Mouse (Mus musculus) 3134 (cell line): ENCODE results near the gene Ovca2.
A peak's percentile ranks its signal among the peaks of the same experiment; 100 is the strongest.

Experiments
- DNase-seq: peaks from one replicate; pipeline ENCODE4 v3.0.0-alpha.2; 2011; ENCODE audit warnings: low spot score; ENCODE audit not compliant: insufficient read length; ENCODE audit errors: extremely low read depth

The Ovca2 gene

DNA sequence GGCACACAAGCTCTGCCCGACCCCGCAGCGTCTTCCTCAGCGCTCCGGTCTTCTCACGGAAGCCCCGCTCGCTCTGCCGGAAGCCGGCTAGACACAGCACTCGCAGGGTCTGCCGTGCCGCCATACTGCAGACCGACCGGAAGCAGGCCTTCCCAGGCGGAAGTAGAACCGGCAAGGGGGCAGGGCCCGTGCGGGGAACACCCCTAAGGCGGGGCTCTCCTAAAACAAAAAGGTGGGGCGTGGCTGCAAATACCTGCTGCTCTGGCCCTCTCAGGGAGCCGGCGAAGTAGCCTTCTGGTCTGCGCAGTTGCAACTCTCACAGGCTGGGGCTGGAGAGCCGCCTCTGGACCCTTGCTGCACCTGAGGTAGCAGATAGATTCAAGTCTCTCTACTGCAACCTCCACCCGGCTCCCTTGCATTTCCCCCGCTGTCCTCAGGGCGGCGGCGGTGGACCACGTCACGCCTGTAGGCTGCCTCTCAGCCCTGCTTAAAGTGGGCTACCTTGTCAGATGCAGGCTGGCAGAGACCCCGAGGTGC lies at the start of gene Ovca2:
TSS of gene Ovca2 (minus strand) at position 164 of the 537 bp plus-strand sequence.
- DNase-seq = peak; percentile 93

DNA sequence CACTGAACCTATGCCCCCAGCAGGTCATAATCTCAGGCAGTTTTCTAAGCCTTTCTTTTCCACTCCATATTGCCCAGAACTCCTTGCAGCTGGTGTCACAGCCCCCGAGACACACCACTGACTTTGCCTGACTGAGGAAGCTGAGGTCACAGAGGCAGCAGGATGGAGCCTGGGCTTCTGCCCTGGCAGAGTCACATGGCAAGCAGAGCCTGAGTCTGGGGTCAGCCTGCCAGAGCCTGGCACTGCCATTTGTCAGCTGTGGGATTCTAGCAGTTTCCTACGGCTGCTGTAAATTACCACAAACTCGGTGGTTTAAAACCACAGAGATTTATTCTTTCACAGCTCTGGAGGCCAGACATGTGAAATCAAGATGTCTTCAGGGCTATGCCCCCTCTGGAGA lies 49.0 kb upstream of the Ovca2 start:
- DNase-seq = no peak

DNA sequence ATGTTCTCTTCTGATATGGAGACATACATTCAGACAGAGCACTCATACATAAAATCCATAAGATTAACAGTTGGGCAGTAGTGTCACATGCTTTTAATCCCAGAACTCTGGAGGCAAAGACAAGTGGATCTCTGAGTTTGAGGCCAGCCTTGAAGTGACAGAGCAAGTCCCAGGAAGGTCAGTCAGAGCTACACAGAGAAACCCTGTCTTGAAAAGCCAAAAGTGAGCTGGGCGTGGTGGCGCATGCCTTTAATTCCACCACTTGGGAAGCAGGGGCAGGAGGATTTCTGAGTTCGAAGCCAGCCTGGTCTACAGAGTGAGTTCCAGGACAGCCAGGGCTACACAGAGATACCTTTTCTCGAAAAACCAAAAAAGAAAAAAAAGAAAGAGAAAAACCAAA lies 46.2 kb upstream of the Ovca2 start:
- no peak for DNase-seq

DNA sequence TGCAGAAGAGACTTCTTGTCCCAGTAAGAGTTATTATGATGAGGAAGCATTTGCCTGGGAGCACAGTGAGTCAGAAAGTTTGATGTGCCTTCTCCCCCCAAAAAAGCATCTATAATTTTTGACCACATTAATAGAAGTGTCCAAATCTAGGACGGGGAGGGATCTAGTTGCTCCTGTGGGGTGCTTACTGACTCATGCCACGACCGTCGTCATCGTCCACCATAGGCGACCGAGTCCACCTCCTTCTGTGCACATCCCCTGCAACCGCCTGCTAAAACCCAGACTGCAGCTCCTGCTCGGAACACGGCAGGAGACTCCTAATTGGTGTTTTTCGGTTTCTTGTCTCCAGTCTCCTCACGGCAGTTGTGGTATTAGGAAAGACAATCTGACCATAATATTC lies 45.4 kb upstream of the Ovca2 start:
- DNase-seq = no peak

DNA sequence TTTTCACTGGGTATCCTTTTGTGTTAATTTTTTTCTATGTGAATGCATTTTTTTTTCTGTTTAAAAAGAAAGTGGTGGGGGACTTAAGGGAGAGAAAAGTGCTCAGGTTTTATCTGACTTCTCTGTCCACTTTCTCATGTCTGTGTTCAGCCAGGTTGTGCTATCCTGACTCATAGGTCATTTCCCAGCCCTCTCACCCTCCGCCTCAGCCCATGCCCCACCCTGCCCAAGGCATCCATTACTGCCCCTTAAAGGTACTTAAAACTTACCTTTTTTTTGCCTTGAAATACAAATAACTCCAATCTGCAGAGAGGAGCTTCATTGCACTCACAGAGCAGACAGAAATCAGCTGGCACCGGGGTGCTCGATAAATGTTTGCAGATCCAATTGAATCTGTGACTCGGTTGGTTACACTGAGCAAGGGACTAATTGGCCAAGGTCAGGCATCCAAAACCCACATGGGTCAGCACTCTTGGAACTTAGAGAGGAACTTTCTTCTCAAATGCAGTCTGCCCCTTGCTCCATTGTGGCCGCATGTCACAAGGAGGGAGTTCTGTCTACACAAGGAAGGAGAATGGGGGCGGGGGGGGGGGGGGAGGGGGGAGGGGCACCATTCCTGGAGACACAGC lies 42.0 kb upstream of the Ovca2 start:
- no peak for DNase-seq

DNA sequence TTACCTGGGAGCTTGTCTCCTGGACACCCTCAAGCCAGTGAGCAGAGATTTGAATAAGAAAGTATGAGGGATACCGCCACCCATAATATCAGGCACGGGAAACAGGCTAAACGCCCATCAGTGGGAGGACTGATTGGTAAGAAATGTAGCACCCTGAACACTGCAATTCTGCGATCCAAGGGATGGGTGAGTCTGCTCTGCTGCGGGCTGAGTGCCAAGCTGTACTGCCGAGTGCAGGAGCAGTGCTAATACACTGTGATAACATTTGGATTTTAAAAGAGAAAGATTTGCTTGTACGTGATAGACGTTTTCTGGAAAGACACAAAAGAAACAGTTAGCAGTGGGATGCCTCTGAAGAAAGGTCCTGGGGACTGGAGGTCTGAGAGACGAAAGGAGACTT lies 41.5 kb upstream of the Ovca2 start:
- no peak for DNase-seq

DNA sequence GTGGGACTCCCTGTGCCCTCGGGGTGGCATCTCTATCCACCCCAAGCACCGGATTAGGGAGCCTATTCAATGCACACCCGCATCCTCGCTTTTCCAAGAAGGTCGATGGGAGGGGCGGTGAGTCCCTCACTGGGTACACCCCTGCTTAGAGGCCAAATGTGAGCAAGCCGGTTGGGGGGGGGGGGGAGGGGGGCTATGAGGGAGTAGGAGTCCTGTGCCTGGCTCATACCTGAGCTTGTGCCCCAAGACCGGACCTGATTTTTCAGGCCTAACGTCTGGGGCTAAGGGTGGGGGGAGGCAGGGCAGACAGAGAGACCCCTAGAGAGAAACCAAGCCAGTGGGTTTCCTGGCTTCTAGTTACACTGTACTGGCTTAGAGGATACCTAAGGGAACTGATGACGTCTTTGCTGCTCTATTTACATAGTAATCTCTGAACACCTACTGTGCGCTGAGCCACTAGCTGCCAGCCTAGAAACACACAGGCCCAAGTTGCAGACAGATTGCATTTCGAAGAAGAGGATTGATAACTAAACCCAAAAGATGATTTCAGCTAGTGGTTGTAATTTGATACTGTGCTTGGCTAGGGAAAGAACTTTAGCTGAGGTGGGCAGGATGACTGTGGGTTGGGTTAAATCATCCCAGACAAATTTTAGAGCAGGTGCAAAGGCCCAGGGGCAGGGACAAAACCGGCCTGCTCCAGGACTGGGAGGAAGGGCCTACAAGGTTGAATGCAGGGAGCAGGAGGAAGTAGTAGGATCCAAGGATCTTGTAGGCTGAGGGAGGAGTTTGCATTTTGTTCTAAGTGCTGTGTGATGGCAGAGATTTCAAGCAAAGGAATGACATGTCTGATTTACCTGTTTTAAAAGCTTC lies 35.7 kb upstream of the Ovca2 start:
- DNase-seq = no peak

DNA sequence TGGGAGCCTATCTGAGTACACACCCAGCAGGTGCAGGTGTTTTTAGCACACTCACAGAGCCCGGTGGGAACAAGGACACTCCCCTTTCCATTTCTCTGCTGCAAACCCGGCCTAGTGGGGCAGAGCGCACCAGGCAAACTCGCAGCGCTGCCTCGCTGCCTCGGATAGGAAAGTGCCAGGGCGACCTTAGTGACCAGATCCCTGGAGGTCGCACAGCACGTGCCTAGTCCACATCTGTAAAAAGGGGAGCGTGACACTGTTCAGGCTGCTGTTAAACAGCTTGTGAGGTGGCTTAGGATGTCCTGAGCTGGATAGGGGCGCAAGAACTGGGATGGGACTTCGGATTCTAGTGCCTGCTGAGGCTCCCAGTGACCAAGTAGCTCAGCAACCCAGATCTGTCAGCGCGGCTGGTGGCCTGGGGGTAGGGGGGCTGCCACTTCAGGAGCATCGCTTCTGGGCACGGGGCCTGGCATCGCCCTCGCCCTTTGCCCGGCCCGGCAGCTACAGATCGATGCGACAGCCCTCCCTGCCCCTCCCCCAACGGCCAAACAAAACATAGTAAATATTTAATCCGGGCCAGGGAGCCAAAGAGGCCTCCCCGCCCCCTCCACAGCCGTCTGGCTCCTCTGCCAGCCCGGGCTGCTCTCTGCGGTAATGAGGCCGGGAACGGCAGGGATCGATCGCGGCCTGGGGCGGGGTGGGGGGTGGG lies 34.9 kb upstream of the Ovca2 start:
- no peak for DNase-seq

DNA sequence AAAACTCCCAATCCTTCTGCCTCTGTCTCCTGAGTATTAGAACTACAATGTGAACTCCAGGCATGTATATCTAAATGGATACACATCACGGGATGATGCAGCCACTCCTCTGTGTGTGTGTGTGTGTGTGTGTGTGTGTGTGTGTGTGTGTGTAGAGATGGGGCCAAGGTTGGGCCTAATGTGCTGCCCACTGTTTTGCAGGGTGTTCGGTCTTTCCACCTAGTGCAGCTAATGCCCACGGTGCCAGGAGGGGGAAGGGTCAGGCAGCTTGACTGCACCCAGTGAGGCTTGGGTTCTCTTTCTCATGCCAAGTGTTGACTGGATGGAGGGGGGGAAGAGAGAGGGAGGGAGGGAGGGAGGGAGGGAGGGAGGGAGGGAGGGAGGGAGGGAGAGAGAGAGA lies 34.2 kb upstream of the Ovca2 start:
- DNase-seq = no peak

DNA sequence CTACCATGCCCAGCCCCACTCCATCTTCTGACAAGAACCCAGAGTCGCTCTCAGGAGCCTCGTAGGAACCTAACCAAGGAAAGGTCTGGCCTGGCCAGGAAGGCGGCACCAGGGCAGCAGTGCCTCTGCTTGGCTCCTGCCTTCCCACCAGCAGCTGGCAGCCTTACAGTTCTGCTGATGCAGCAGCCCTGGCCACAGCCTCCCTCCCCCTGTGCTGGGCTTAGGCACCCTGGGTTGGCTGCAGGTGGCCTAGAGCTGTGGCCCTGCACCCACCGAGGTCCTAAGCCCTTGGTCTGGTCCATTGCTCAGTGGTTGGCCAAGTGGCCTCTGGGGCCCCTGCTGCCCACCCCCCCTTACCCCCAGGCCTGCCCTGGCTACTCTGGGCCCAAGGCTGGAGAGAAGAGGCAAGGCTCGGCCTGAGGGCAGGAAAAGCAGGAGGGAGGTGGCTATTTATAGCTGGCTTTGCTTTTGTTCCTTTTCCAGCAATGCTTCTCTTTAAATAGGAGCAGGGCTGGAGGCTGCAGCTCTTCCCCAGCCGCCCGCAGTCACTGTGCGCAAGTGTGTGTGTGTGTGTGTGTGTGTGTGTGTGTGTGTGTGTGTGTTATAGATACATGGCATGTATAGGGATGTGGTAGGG lies 33.5 kb upstream of the Ovca2 start:
- peak; percentile 37 for DNase-seq

DNA sequence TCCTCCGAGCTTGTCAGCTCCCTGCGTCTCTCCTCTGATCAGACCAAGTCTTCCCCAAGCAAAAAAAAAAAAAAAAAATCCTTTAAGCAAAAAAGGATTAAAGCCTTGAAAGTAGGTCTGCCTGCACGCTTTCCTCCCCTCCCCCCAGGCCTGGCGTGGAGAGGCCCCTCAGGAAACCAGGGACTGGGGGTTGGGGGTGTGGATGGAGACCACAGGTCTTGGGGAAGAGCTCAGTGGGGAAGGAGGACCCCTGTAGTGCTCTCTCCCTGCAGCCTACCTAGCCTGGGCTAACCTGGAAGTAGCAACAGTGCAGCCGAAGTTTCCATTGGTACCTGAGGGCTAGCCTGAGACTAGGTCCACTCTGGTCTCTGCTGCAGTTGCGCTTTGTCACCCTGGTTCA lies 32.1 kb upstream of the Ovca2 start:
- DNase-seq = no peak

DNA sequence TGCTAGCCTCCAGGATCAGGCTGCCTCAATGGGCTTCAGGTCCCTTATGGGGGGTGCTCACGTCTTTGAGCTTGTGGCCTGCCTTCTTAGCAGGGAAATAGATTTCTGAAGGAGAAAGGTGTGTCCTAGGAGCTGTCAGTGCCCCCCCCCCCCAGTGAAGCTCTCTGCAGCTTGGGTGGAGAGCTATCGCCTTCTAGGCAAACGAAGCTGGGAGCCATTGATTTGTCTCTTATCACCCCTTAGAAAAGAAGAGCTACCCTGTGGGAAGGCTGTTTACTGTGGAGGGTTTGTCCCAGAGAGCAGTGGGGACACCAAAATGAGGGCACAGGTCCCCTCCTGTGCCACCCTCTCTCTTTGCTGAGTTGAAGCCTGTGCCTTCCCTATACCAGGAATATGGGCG lies 31.5 kb upstream of the Ovca2 start:
- no peak for DNase-seq

DNA sequence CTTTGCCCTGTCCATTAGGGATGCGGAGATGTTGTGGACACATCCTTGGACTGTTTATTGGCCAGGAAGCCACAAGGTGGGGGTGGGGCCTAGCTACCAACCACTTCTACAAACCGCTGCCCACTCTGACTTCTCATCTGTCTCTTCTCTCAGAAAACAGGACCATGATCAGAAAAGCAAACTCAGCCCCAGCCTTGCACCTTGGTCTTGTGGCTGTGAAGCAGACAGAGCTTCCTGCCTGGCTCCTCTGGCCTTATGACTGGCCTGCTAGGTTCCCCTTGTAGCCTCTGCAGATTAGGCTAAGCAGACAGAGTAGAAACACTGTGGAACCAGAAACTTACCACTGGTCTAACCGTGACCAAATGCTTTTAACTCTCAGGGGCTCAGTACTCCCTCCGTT lies 30.7 kb upstream of the Ovca2 start:
- no peak for DNase-seq

DNA sequence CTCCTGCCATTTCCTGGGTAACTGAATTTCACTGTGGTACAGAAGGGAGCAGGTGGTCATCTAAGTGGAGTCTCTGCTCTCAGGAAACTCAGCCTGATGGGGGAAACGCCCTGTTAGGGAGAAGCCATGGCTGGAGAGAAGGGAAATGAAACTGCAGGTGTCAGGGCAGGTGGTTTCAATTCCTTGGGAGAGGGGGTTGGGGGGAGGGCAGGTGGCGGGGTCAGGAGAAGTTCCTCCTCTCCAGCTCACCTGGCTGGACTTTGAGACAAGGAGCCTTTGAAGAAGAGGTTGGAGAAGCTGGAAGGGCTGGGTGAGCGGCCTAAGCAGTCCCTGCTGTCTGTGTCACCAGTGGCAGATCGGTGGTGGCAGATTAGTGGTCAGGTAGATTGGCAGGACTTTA lies 27.7 kb upstream of the Ovca2 start:
- DNase-seq = no peak

DNA sequence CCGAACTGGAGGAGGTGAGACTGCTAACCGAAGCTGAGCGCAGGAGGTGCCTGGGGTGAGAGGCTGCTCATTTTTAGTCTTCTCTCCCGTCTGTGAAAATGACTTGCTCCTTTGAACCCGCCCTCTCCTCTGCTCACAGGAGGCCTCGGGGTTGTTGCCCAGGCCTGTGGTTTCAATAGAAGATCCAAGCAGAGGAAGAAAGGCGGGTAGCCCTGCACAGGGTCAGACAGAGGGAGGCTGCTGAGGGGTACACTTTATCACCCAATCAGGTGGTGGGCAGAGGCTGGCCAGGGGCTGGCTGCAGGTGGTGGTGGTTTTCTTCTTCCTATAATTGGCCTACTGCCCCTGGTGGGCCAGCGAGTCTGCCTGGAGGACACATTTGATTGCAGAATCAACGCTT lies 25.8 kb upstream of the Ovca2 start:
- no peak for DNase-seq

DNA sequence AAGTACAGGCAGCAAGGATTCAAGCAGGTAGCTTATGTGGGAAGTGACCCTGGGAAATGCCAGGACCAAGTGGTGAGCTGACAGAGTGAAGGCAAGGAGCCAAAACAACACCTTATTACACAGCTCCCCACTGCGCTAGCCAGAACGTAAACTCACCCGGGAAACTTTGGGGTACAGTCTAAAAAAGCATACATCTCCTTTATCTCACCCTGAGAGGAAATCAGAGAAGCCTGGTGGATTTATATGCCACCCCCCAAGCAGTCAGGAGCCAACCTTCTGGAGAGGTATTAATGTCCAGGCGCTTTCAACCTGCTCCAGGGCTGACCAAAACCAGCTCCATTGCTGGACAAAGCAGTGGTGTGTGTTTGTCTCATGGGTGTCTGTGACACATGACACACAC lies 25.3 kb upstream of the Ovca2 start:
- DNase-seq = no peak

DNA sequence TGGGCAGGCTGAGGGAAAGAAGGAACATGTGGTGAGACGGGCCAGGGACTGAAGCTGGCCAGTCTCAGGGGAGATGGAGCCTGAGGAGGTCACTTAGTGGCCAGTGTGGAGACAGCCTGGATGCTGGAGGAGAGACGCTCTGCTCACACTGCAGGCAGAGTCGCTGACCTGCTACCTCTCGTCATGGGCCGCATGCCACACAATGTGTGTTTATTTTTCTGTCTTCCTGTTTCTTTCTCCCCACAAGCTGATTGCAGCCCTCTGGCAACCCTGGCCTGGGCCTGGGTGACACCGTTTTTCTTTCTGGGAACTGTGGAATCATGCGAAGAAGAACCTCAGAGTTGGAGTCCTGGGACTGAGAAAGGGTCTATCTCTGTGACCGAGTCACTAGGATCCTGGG lies 23.1 kb upstream of the Ovca2 start:
- DNase-seq = no peak

DNA sequence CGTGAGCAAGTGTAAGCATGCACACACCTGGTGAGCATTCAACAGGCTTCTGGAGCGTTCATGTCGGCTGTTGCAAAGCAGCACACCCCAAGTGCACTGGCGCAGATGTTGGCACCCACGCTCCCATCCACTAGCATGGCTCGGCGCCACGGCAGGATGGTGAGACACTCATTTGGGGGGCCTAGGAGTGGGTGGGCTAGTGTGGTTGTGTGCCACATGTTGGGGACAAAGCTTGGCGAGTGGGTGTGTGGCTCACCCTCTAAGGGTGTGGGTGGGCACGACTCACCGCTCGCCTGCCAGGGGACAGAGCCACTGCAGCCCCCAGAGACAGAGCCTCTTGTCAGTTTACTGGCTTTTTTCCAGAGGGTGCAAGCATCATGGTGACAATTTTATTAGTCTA lies 22.3 kb upstream of the Ovca2 start:
- DNase-seq = no peak

DNA sequence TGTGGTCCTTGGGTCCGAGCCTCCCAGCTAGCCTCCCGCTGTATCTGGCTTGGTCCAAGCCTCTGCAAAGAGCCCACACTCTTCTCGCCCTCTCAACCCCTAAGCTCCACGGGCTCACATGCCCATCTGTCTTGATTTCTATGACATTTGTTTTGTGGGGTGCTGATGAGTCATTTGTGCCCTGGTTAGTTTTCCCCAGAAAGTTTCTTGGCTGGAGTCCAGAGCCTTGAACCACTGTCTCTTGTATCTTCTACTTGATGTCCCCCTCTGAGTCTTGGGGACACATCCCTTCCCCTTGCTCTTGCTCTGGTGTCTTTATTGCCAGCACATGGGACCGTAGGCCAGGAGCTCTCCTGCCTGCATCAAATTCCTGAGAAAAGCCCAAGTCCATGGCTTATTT lies 21.3 kb upstream of the Ovca2 start:
- no peak for DNase-seq

DNA sequence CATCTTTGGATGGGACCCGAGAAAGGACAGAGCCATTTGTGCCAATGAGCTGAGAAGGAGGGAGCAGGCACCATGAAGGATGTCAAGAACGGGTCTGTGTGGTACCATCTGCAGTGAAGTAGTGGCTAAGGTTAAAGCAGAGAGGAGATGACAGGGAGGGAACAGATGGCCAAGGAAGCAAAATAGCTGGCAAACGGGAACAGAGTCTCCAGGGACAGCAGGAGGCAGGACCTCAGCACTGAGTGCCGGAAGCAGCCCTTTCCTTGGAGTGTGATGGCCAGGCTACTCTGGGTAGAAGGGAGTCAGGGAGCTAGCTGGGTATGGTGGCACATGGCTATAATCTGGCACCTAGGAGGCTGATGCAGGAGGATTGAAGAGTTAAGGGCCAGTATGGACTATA lies 20.2 kb upstream of the Ovca2 start:
- DNase-seq = no peak

DNA sequence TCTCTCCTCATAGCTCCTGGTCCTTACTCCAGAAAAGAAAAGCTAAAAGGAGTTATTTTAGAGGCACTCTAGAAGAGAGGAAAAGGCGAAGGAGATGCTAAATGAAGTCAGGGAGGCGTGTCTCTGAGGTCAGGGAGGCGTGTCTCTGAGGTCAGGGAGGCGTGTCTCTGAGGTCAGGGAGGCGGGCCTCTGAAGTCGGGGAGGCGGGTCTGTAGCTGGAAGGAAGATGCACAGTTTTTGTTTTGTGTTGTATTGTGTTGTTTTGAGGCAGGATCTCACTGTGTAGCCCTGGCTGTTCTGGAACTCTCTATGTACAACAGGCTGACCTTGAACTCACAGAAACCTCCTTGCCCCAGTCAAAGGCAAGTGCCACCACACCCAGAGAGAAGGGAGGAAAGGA lies 19.3 kb upstream of the Ovca2 start:
- no peak for DNase-seq
